Mouse (Mus musculus) C2C12 (cell line): ENCODE data around the gene Anxa10.

Experiments used
- CEBPB ChIP-seq: IDR thresholded peaks from one replicate; pipeline ENCODE4 v1.6.1; 2011; ENCODE audit warnings: low read depth, mild to moderate bottlenecking, control low read depth, moderate library complexity
- CTCF ChIP-seq: IDR thresholded peaks from one replicate; pipeline ENCODE4 v1.5.1; 2011; ENCODE audit not compliant: control insufficient read depth, insufficient read depth, insufficient read length
- MAX ChIP-seq: IDR thresholded peaks from one replicate; pipeline ENCODE4 v1.6.1; 2011; ENCODE audit warnings: mild to moderate bottlenecking, control low read depth
- MYOD1 ChIP-seq: IDR thresholded peaks from one replicate; pipeline ENCODE4 v1.6.1; 2011; ENCODE audit warnings: low read depth; ENCODE audit not compliant: control insufficient read depth, insufficient read length
- USF1 ChIP-seq: IDR thresholded peaks from one replicate; pipeline ENCODE4 v1.6.1; 2011; ENCODE audit warnings: low read depth, mild to moderate bottlenecking, control low read depth, moderate library complexity

GRCm38 (mm10) chr8:62014582-62014981 is 108.4 kb downstream of the Anxa10 start:
- TF ChIP-seq CTCF, result no peak
- no peak for TF ChIP-seq USF1
- TF ChIP-seq CEBPB, result no peak
- no peak for TF ChIP-seq MAX
- TF ChIP-seq MYOD1, result no peak
